Mouse (Mus musculus) kidney, postnatal 0 days (tissue): Measurements from ENCODE around the gene Gbx2. TPM values are rescaled to one million over a fixed set of nuclear protein-coding genes. Genes with fewer than 3 reads are reported as not detected.

Experiments
- ATAC-seq: fragments of 200-750 bp; cut with Nextera tagmentation; replicated peaks from 2 replicates; pipeline ENCODE4 v1.8.0; 2017; ENCODE audit warnings: low read depth, moderate number of reproducible peaks, moderate TSS enrichment, moderate library complexity; ENCODE audit not compliant: low FRiP score
- DNase-seq: peaks from one replicate; pipeline ENCODE4 v3.0.0-alpha.2; 2016; ENCODE audit warnings: low spot score
- H3K27ac ChIP-seq: fragments of 300-500 bp; sonication (generic); 2 replicates; pipeline ENCODE4 v1.5.1; 2014; ENCODE audit warnings: mild to moderate bottlenecking
- H3K27me3 ChIP-seq: fragments of 300-500 bp; sonication (generic); 2 replicates; pipeline ENCODE4 v1.6.1; 2014; ENCODE audit warnings: low read length, mixed read lengths; ENCODE audit not compliant: insufficient read depth
- H3K36me3 ChIP-seq: fragments of 300-500 bp; sonication (generic); 2 replicates; pipeline ENCODE4 v1.6.1; 2014; ENCODE audit warnings: low read length, mixed read lengths; ENCODE audit not compliant: insufficient read depth
- H3K4me1 ChIP-seq: fragments of 300-500 bp; sonication (generic); replicated peaks from 2 replicates; pipeline ENCODE4 v1.6.1; 2014; ENCODE audit warnings: antibody characterized with exemption, low read length, mixed read lengths; ENCODE audit not compliant: insufficient read depth
- H3K4me2 ChIP-seq: fragments of 300-500 bp; sonication (generic); 2 replicates; pipeline ENCODE4 v1.6.1; 2014; ENCODE audit warnings: mild to moderate bottlenecking, low read length, moderate library complexity, mixed read lengths
- H3K4me3 ChIP-seq: fragments of 300-500 bp; sonication (generic); replicated peaks from 2 replicates; pipeline ENCODE4 v1.5.1; 2014; ENCODE audit warnings: low read depth, low read length
- H3K9ac ChIP-seq: fragments of 300-500 bp; sonication (generic); 2 replicates; pipeline ENCODE4 v1.6.1; 2014; ENCODE audit warnings: low read depth, low read length
- H3K9me3 ChIP-seq: fragments of 300-500 bp; sonication (generic); replicated peaks from 2 replicates; pipeline ENCODE4 v1.6.1; 2016; ENCODE audit warnings: low read length, inconsistent platforms, mixed read lengths
- CTCF ChIP-seq: IDR thresholded peaks from 2 replicates; pipeline ENCODE4 v1.5.1; 2016; ENCODE audit warnings: antibody characterized with exemption, low read depth, mild to moderate bottlenecking, moderate library complexity
- WGBS: fragments of 180-500 bp; shearing (Covaris S2); extraction: QIAGEN DNeasy Blood & Tissue Kit; methylation state at CpG from one replicate; pipeline ENCODE4 v1.1.7; 2014; 5-methylcytosine and 5-hydroxymethylcytosine counted together
- polyA plus RNA-seq: library from polyadenylated mRNA; unstranded; fragments of >200 nt; fragmentation: Nextera tagmentation; extraction: Ambion mirVana; gene quantifications from 2 replicates; pipeline ENCODE4 v1.2.1, GENCODE M21; 2015

Gbx2 gene
- polyA plus RNA-seq, 1 experiment from 2014 or later = not detected

DNA sequence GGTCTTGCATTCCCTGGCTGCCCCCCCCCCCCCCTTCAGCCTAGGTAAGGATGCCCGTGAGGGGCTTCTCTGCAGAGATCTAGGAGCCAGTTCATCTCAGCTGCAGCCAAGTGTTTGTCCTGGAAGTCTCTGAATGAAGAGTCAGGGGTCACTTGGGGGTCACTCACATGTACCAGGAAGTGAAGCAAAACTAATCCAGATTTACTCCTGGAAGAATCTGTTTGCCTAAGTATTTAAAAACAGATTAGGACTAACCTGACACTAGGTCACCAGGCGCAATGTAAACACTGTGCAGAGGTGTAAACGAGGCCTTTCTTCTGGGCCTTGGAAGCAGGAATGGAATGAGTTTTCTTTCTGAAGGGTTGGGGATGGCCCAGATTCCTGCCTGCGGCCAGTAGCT, 45.3 kb downstream of the Gbx2 start:
- no peaks in the 10 kb centered on the region for H3K9me3 ChIP-seq

DNA sequence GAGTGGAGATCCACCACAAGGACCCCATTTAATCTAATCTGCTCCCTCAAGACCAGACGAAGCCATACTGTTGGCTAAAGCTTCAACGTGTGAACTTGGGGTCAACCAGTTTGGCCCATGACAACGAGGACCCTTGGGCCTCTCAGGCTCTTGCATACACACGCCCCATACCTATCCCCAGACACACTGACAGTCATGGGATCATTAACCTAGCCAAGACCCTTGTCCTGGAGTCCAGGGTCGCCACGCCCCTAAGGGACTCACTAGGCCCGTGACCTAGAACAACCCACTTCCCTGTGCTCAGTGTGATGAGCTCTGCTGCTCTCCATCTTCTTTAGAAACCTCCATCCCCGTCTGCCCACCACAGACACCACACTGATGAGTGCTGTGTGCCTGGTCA, 46.6 kb downstream of the Gbx2 start:
- H3K4me2 ChIP-seq = no peak overlapping the region
- H3K9ac ChIP-seq = no peak overlapping the region
- DNase-seq (no peak), ATAC-seq (0 out of 2 replicates have a peak, but pooled peaks have one; percentile 23)
- peaks cover 19% of the 10 kb centered on the region for H3K4me1 ChIP-seq
- no peak overlapping the region for H3K27ac ChIP-seq
- peaks cover 7% of the 10 kb centered on the region; the same call in 1 of the 2 replicates for H3K36me3 ChIP-seq
- H3K9me3 ChIP-seq = no peaks in the 10 kb centered on the region
- no peaks in the 10 kb centered on the region for H3K27me3 ChIP-seq
- WGBS = 72% methylated on average over 8 of the region's 8 CpGs
- no peak for TF ChIP-seq CTCF
- no peak overlapping the region for H3K4me3 ChIP-seq

More for the DNA sequence above, 45.3 kb downstream of the Gbx2 start:
- DNase-seq (peak; percentile 49), ATAC-seq (no peak)
- peaks cover 9% of the 10 kb centered on the region; the same call in 1 of the 2 replicates for H3K36me3 ChIP-seq
- WGBS = 31% methylated on average over 4 of the region's 4 CpGs
- no peaks in the 10 kb centered on the region for H3K27me3 ChIP-seq
- H3K4me3 ChIP-seq = no peak overlapping the region
- TF ChIP-seq CTCF = no peak
- H3K4me1 ChIP-seq = peaks cover 9% of the 10 kb centered on the region
- H3K9ac ChIP-seq = no peak overlapping the region
- no peak overlapping the region for H3K4me2 ChIP-seq
- no peak overlapping the region for H3K27ac ChIP-seq

DNA sequence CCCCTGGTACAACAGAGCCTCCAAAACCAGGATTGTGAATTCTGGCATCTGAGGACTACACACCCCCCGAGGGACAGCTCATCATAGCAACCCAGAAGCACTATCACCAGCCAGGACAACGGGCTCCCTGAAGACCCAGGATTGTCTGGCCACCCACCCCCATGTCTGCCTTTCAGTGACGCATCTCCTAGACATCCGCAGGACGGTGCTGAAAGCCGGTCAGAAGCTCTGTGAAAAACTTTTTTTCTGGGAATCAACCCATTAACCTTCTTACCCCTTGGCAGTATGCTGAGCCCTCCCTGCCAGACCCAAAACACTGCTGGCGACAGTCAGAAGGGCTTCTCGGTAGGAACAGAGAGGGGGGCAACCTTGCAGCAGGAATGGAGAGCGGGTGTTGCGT, 50.1 kb downstream of the Gbx2 start:
- Histone ChIP-seq H3K4me1 (peaks cover 21% of the 10 kb centered on the region), H3K36me3 (no peaks in the 10 kb centered on the region), H3K4me3 (no peak overlapping the region), H3K27me3 (no peaks in the 10 kb centered on the region), H3K9ac (no peak overlapping the region), H3K9me3 (no peaks in the 10 kb centered on the region), H3K27ac (no peak overlapping the region), H3K4me2 (no peak overlapping the region)
- DNase-seq (no peak), ATAC-seq (no peak)
- WGBS = 63% methylated on average over 10 of the region's 10 CpGs
- TF ChIP-seq CTCF = no peak

DNA sequence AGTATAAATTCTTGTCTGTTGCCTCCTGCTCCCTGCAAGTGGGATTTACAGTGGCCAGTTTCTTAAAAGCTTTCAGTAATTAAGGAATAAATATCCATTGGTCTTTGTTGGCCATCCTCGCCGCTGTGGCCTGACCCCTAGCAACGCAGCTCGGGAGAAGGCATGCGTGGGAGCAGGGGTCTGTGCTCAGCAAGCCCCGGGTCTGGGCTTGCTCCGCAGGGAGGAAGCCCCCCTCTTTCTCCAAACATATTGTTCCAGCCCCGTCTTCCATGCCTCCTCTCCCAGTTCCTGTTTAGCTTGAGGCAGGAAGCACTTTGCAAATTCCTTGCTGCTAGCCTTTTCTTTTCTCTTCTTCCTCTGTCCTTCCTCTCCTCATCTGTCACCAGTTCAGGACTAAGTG, 50.8 kb downstream of the Gbx2 start:
- peak; percentile 68 for DNase-seq
- H3K9me3 ChIP-seq = no peaks in the 10 kb centered on the region

DNA sequence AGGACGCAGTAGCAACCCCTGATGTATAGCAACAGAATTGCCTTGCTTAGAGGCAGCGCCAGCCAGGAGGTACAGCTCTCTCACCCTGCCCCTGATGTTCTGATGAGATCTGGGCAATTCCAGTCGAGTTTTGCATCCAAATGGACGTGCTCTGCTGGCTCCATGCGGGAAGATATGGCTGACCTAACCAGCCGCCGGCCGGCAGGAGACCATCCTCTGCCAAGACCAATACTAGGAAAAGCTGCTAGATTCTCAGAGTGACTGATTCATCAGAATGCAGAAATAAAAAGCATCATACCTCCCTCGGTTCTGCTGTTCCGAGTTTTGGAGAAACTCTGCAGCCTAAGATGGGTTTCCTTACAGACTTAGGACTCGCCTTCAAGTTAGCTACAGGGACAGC, 52.5 kb downstream of the Gbx2 start:
- H3K4me1 ChIP-seq = peaks cover 15% of the 10 kb centered on the region
- no peak overlapping the region for H3K9ac ChIP-seq
- no peak overlapping the region for H3K4me3 ChIP-seq
- no peak overlapping the region for H3K27ac ChIP-seq
- ATAC-seq = no peak
- 73% methylated on average over 11 of the region's 11 CpGs for WGBS
- TF ChIP-seq CTCF = no peak
- no peaks in the 10 kb centered on the region for H3K36me3 ChIP-seq
- H3K4me2 ChIP-seq = no peak overlapping the region
- no peaks in the 10 kb centered on the region for H3K27me3 ChIP-seq
- no peaks in the 10 kb centered on the region for H3K9me3 ChIP-seq
- no peak for DNase-seq

More for the DNA sequence above, 50.8 kb downstream of the Gbx2 start:
- no peak overlapping the region for H3K4me3 ChIP-seq
- peaks cover 15% of the 10 kb centered on the region for H3K4me1 ChIP-seq
- no peaks in the 10 kb centered on the region for H3K27me3 ChIP-seq
- H3K36me3 ChIP-seq = no peaks in the 10 kb centered on the region
- no peak for TF ChIP-seq CTCF
- H3K9ac ChIP-seq = no peak overlapping the region
- H3K27ac ChIP-seq = no peak overlapping the region
- H3K4me2 ChIP-seq = no peak overlapping the region
- ATAC-seq = no peak
- 6% methylated on average over 8 of the region's 8 CpGs for WGBS

Other genes with a start within 250 kb of the Gbx2 start
- not detected in 2 replicates for gene Asb18, start 83.5 kb upstream of the Gbx2 start, polyA plus RNA-seq
- 0.09 TPM in 1 of 2 replicates, not detected in the other for gene Iqca, start 222.2 kb upstream of the Gbx2 start, polyA plus RNA-seq